Mouse (Mus musculus): ENCODE measurements around the gene Msmb. TPM values are rescaled to one million over a fixed set of nuclear protein-coding genes. Genes with fewer than 3 reads are reported as not detected.
"Not testable (repeated sequence)": the region's sequence is repeated elsewhere in the genome, so short reads cannot be mapped to it uniquely, and the experiment has no call there.

The Msmb gene
- polyA plus RNA-seq, 1 experiment, result not detected

DNA sequence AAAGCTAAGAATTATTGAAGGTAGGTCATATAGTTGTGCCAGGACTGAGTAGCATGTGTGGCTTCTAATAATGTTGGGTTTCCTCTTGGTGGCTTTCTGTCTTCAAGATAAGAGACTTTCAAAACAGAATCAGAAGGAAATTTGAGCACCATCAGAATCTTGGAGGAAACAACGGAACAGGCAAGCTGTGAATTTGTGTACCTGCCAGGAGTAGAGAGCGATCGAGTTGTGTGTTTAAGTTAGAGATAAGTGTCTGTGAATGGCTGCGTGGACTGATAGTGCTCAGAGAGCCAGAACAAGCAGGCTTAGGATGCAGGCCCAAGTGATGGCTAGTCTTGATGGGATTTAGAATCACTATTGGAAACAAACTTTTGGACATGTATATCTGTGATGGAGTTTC is 10.0 kb upstream of the Msmb start:
- Histone ChIP-seq H3K4me2 (ENCODE audit: low read depth) (no peak overlapping the region), H3K36me3 (ENCODE audit: control insufficient read depth, insufficient read depth) (no peaks in the 10 kb centered on the region), H3ac (ENCODE audit: control insufficient read depth, insufficient read length) (no peak overlapping the region), H3K4me3 (no peak overlapping the region), H3K79me2 (ENCODE audit: control insufficient read depth, insufficient read depth) (no peaks in the 10 kb centered on the region), H3K27me3 (ENCODE audit: control insufficient read depth, insufficient read depth, insufficient read length) (peaks cover 12% of the 10 kb centered on the region)
- TF ChIP-seq USF1 (IDR thresholded peaks at IDR 0.05; ENCODE audit: low read depth) (no peak), MAX (IDR thresholded peaks at IDR 0.05; ENCODE audit: low read depth) (no peak), REST (IDR thresholded peaks at IDR 0.05; ENCODE audit: insufficient read depth, insufficient read length) (no peak), CEBPB (IDR thresholded peaks at IDR 0.05; ENCODE audit: insufficient read depth, poor library complexity, severe bottlenecking) (no peak), POLR2A (IDR thresholded peaks at IDR 0.05; ENCODE audit: insufficient read length, low read depth) (no peak), MYOD1 (IDR thresholded peaks at IDR 0.05; ENCODE audit: control insufficient read depth in 1 of 3, insufficient read length in 2 of 3, low read depth in 2 of 3) (no peak), TCF12 (IDR thresholded peaks at IDR 0.05; ENCODE audit: insufficient read depth, poor library complexity, severe bottlenecking) (no peak), TCF3 (IDR thresholded peaks at IDR 0.05; ENCODE audit: insufficient read length, low read depth) (no peak), E2F4 (IDR thresholded peaks at IDR 0.05; ENCODE audit: insufficient read depth) (no peak), SRF (IDR thresholded peaks at IDR 0.05; ENCODE audit: control insufficient read depth, insufficient read length, low read depth) (no peak), MYOG (IDR thresholded peaks at IDR 0.05; ENCODE audit: control insufficient read depth in 1 of 3, insufficient read depth in 1 of 3, insufficient read length in 2 of 3, low read depth in 2 of 3) (no peak), POLR2AphosphoS2 (IDR thresholded peaks at IDR 0.05; ENCODE audit: insufficient read length, low read depth) (no peak)

DNA sequence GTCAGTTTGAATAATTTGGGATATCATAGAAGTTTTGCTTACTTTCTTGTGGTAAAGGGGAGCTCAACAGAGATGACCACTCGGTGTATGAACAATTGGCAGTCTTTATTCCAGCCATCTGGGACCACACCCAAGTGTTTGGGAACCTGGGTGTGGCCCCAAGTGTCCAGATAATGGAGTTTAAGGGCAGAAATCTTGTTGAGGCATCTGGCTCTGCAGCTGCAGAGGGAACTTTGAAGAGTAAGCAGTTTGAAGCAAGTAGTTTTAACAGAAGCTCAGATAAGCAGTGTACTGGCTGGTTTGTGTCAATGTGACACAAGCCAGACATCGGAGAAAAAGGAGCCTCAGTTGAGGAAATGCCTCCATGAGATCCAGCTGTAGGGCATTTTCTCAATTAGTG is 7.5 kb upstream of the Msmb start:
- Histone ChIP-seq H3K4me3 (no peak overlapping the region), H3K79me2 (ENCODE audit: control insufficient read depth, insufficient read depth) (no peaks in the 10 kb centered on the region)
- no peak for TF ChIP-seq CEBPB (IDR thresholded peaks at IDR 0.05; ENCODE audit: insufficient read depth, poor library complexity, severe bottlenecking)
- no peak for TF ChIP-seq POLR2AphosphoS2 (IDR thresholded peaks at IDR 0.05; ENCODE audit: insufficient read length, low read depth)
- TF ChIP-seq TCF3 (IDR thresholded peaks at IDR 0.05; ENCODE audit: insufficient read length, low read depth), result no peak
- TF ChIP-seq REST (IDR thresholded peaks at IDR 0.05; ENCODE audit: insufficient read depth, insufficient read length), result no peak

GRCm38 (mm10) chr14:32136467-32136866 is 5.4 kb upstream of the Msmb start:
- H3ac ChIP-seq (ENCODE audit: control insufficient read depth, insufficient read length); H3K27me3 ChIP-seq (ENCODE audit: control insufficient read depth, insufficient read depth, insufficient read length); H3K36me3 ChIP-seq (ENCODE audit: control insufficient read depth, insufficient read depth): not testable (repeated sequence)

More for the DNA sequence above, 7.5 kb upstream of the Msmb start:
- no peaks in the 10 kb centered on the region for H3K36me3 ChIP-seq (ENCODE audit: control insufficient read depth, insufficient read depth)
- peak overlapping the region; percentile 36 for H3K4me2 ChIP-seq (ENCODE audit: low read depth)
- peaks cover 6% of the 10 kb centered on the region for H3K27me3 ChIP-seq (ENCODE audit: control insufficient read depth, insufficient read depth, insufficient read length)
- H3ac ChIP-seq (ENCODE audit: control insufficient read depth, insufficient read length), result no peak overlapping the region

GRCm38 (mm10) chr14:32140359-32140965 is 1.4 kb upstream of the Msmb start:
- Histone ChIP-seq H3K36me3 (ENCODE audit: control insufficient read depth, insufficient read depth) (no peaks in the 10 kb centered on the region), H3K4me2 (ENCODE audit: low read depth) (no peak overlapping the region), H3ac (ENCODE audit: control insufficient read depth, insufficient read length) (no peak overlapping the region), H3K27me3 (ENCODE audit: control insufficient read depth, insufficient read depth, insufficient read length) (peaks cover 6% of the 10 kb centered on the region), H3K4me3 (no peak overlapping the region), H3K79me2 (ENCODE audit: control insufficient read depth, insufficient read depth) (no peaks in the 10 kb centered on the region)
- TF ChIP-seq REST (IDR thresholded peaks at IDR 0.05; ENCODE audit: insufficient read depth, insufficient read length) (no peak), USF1 (IDR thresholded peaks at IDR 0.05; ENCODE audit: low read depth) (no peak), TCF3 (IDR thresholded peaks at IDR 0.05; ENCODE audit: insufficient read length, low read depth) (no peak), POLR2A (IDR thresholded peaks at IDR 0.05; ENCODE audit: insufficient read length, low read depth) (no peak), E2F4 (IDR thresholded peaks at IDR 0.05; ENCODE audit: insufficient read depth) (no peak), MYOG (IDR thresholded peaks at IDR 0.05; ENCODE audit: control insufficient read depth in 1 of 3, insufficient read depth in 1 of 3, insufficient read length in 2 of 3, low read depth in 2 of 3) (no peak), MYOD1 (IDR thresholded peaks at IDR 0.05; ENCODE audit: control insufficient read depth in 1 of 3, insufficient read length in 2 of 3, low read depth in 2 of 3) (no peak), CEBPB (IDR thresholded peaks at IDR 0.05; ENCODE audit: insufficient read depth, poor library complexity, severe bottlenecking) (no peak)

More at GRCm38 (mm10) chr14:32136467-32136866, 5.4 kb upstream of the Msmb start:
- H3K79me2 ChIP-seq (ENCODE audit: control insufficient read depth, insufficient read depth); H3K4me2 ChIP-seq (ENCODE audit: low read depth); H3K4me3 ChIP-seq: not testable (repeated sequence)

DNA sequence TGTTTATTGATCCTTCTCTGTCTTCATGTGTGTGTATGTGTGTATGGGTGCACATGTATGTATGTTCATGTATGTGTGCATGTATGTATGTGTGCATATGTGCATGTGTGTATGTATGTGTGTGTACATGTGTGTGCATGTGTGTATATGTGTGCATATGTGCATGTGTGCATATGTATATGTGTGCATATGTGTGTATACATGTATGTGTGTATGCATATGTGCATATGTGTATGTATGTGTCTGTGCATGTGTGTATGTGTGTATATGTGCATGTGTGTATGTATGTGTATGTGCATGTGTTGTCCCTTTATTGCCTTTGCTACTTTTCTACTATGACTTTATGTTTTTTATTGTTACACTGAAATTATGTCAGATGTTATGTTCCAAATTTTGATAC is 2.9 kb downstream of the Msmb start:
- H3K4me2 ChIP-seq (ENCODE audit: low read depth), result no peak overlapping the region
- no peaks in the 10 kb centered on the region for H3K36me3 ChIP-seq (ENCODE audit: control insufficient read depth, insufficient read depth)
- H3ac ChIP-seq (ENCODE audit: control insufficient read depth, insufficient read length), result no peak overlapping the region
- H3K4me3 ChIP-seq, result no peak overlapping the region
- H3K79me2 ChIP-seq (ENCODE audit: control insufficient read depth, insufficient read depth), result no peaks in the 10 kb centered on the region
- TF ChIP-seq SRF (IDR thresholded peaks at IDR 0.05; ENCODE audit: control insufficient read depth, insufficient read length, low read depth), result no peak
- no peak for TF ChIP-seq TCF3 (IDR thresholded peaks at IDR 0.05; ENCODE audit: insufficient read length, low read depth)
- TF ChIP-seq MAX (IDR thresholded peaks at IDR 0.05; ENCODE audit: low read depth), result no peak
- no peak for TF ChIP-seq POLR2AphosphoS2 (IDR thresholded peaks at IDR 0.05; ENCODE audit: insufficient read length, low read depth)
- no peak for TF ChIP-seq POLR2A (IDR thresholded peaks at IDR 0.05; ENCODE audit: insufficient read length, low read depth)
- no peak for TF ChIP-seq REST (IDR thresholded peaks at IDR 0.05; ENCODE audit: insufficient read depth, insufficient read length)
- no peak for TF ChIP-seq E2F4 (IDR thresholded peaks at IDR 0.05; ENCODE audit: insufficient read depth)
- no peak for TF ChIP-seq MYOD1 (IDR thresholded peaks at IDR 0.05; ENCODE audit: control insufficient read depth in 1 of 3, insufficient read length in 2 of 3, low read depth in 2 of 3)
- H3K27me3 ChIP-seq (ENCODE audit: control insufficient read depth, insufficient read depth, insufficient read length), result peaks cover 16% of the 10 kb centered on the region
